Mouse (Mus musculus): Measurements from ENCODE around the gene Phactr3. TPM values are rescaled to one million over a fixed set of nuclear protein-coding genes. Genes with fewer than 3 reads are reported as not detected.

The Phactr3 gene
- total and polyA plus RNA-seq, 3 experiments: 0.39 to 1.3 (median 0.64) TPM

DNA sequence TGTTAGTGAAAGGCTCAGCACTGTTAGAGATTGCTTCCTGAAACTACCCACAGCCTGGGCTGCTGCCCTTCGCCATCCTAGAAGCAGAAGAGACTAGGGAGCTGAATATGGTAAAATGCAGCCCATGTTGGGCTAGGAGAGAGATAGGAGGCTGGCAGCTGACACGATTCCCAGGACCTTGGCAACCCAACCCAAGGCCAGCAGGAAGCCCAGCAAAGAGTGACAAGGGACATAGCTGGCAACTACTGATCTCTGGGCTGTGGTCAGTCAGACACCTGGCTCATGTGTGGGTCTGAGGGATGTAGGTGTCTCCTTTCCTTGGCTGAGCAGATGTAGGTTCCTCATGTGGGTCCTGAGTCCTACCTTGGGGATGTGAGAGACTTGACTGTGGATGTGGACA is 152.0 kb downstream of the Phactr3 start:
- intact Hi-C loops (cut with DNase I): no loop called here
- Histone ChIP-seq H3K36me3 (ENCODE audit: control insufficient read depth, insufficient read depth, low read length) (no peaks in the 10 kb centered on the region), H3K4me1 (ENCODE audit: control insufficient read depth, insufficient read depth, low read length) (no peaks in the 10 kb centered on the region), H3K9ac (ENCODE audit: low read depth, low read length) (no peak overlapping the region), H3K27ac (no peak overlapping the region), H3K4me3 (no peak overlapping the region), H3K79me2 (replicated peaks; ENCODE audit: control insufficient read depth, insufficient read depth, low read length) (no peaks in the 10 kb centered on the region), H3K27me3 (ENCODE audit: control insufficient read depth, insufficient read depth, low read length) (no peaks in the 10 kb centered on the region)
- 49% methylated on average over 2 of the region's 2 CpGs for WGBS
- no peak for TF ChIP-seq CTCF (IDR thresholded peaks at IDR 0.05)
- TF ChIP-seq EP300 (IDR thresholded peaks at IDR 0.05; ENCODE audit: insufficient read depth, low read depth, low read length): no peak
- no peak for TF ChIP-seq POLR2A (IDR thresholded peaks at IDR 0.05; ENCODE audit: insufficient read depth, low read depth, low read length)
- DNase-seq: no peak

DNA sequence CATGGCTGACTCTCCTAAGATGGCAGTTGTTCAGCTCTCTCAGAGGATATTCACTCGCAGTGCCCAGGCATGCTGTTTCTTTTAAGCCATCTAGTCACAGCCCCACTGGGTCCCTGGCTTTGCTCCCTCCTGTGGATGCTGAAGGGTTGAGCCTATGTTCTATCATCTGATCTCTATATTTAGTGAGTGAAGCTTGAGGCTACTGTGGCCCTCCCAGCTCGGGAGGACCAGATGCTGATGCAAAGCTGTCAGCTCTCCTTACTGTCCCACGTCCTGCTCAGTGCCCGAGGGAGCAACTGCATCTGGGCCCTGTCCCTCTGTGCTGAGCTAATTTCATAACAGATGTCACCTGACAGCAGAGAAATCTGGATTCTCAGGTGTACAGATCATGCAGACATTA is 153.6 kb downstream of the Phactr3 start:
- Histone ChIP-seq H3K27me3 (ENCODE audit: control insufficient read depth, insufficient read depth, low read length) (no peaks in the 10 kb centered on the region), H3K79me2 (replicated peaks; ENCODE audit: control insufficient read depth, insufficient read depth, low read length) (no peaks in the 10 kb centered on the region), H3K4me1 (ENCODE audit: control insufficient read depth, insufficient read depth, low read length) (no peaks in the 10 kb centered on the region), H3K36me3 (ENCODE audit: control insufficient read depth, insufficient read depth, low read length) (no peaks in the 10 kb centered on the region), H3K9ac (ENCODE audit: low read depth, low read length) (no peak overlapping the region), H3K4me3 (no peak overlapping the region), H3K27ac (no peak overlapping the region)
- intact Hi-C loops (cut with DNase I): no loop called here
- 59% methylated on average over 4 of the region's 4 CpGs for WGBS
- TF ChIP-seq CTCF (IDR thresholded peaks at IDR 0.05): no peak
- TF ChIP-seq EP300 (IDR thresholded peaks at IDR 0.05; ENCODE audit: insufficient read depth, low read depth, low read length): no peak
- no peak for TF ChIP-seq POLR2A (IDR thresholded peaks at IDR 0.05; ENCODE audit: insufficient read depth, low read depth, low read length)
- DNase-seq: no peak

DNA sequence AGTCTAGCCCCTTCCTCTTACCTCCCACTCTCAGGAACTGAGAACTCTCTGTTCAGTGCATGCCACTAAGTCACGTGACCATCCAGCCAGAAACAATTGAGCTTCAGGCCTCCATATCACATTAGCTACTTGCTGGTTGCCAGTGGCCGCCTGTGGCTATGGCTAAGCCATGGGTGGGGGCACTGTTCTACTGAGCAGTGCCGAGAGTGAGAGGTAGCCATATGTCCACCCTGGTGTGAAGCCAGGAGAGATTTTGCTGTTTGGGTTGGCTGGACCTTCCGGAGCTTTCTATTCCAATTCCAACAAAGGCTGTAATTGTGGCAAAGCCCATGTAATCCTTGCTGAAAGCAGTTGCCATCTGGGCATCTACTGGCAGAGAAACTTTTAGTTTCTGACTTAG is 155.4 kb downstream of the Phactr3 start:
- Histone ChIP-seq H3K9ac (ENCODE audit: low read depth, low read length) (no peak overlapping the region), H3K4me1 (ENCODE audit: control insufficient read depth, insufficient read depth, low read length) (no peaks in the 10 kb centered on the region), H3K27me3 (ENCODE audit: control insufficient read depth, insufficient read depth, low read length) (no peaks in the 10 kb centered on the region), H3K36me3 (ENCODE audit: control insufficient read depth, insufficient read depth, low read length) (no peaks in the 10 kb centered on the region), H3K79me2 (replicated peaks; ENCODE audit: control insufficient read depth, insufficient read depth, low read length) (no peaks in the 10 kb centered on the region), H3K27ac (no peak overlapping the region), H3K4me3 (no peak overlapping the region)
- TF ChIP-seq CTCF (IDR thresholded peaks at IDR 0.05): no peak
- no peak for TF ChIP-seq EP300 (IDR thresholded peaks at IDR 0.05; ENCODE audit: insufficient read depth, low read depth, low read length)
- no peak for TF ChIP-seq POLR2A (IDR thresholded peaks at IDR 0.05; ENCODE audit: insufficient read depth, low read depth, low read length)
- DNase-seq: no peak
- 58% methylated on average over 4 of the region's 4 CpGs for WGBS
- intact Hi-C loops (cut with DNase I): no loop called here

DNA sequence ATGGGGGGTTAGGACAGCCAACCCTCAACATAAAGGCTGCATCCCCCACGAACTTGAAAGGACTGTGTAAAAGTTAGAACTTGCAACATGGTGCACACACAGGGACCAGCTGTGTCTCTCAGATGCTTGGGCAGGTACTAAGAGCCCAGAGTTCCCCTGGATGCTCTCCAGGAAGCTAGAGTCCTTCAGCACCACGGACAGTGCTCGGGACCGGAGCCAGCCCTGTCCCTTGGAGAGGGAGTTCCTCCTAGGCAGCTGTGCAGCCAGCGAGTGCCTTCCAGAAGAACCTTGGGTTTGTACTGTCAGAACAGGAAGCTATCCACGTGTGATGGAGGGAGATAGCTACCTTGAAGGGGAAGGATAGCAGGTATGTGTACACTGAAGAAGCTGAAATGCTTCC is 158.4 kb downstream of the Phactr3 start:
- intact Hi-C loops (cut with DNase I): no loop called here
- H3K79me2 ChIP-seq (replicated peaks; ENCODE audit: control insufficient read depth, insufficient read depth, low read length): no peaks in the 10 kb centered on the region

DNA sequence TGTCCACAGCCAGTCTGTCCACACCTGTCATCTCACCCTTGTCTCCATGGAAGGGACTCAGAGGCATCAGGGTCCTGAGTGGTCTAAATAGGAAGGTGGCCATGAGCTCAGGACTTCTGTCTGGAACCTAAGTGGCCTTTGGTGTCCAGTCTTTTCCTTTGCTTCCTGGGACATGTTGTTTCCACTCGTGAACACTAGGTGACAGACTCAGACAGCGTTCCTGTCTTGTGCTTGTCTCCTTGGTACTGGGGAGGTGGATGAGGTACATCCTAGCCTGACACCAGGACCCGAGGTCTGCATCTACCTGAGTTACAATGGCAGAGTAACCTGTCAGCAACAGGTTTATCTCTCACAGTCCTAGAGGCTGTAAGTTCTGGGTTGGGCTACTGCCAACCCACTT is 162.4 kb downstream of the Phactr3 start:
- Histone ChIP-seq H3K9ac (ENCODE audit: low read depth, low read length) (no peak overlapping the region), H3K4me3 (no peak overlapping the region), H3K4me1 (ENCODE audit: control insufficient read depth, insufficient read depth, low read length) (no peaks in the 10 kb centered on the region), H3K27me3 (ENCODE audit: control insufficient read depth, insufficient read depth, low read length) (no peaks in the 10 kb centered on the region), H3K79me2 (replicated peaks; ENCODE audit: control insufficient read depth, insufficient read depth, low read length) (no peaks in the 10 kb centered on the region), H3K27ac (no peak overlapping the region), H3K36me3 (ENCODE audit: control insufficient read depth, insufficient read depth, low read length) (no peaks in the 10 kb centered on the region)
- no peak for TF ChIP-seq EP300 (IDR thresholded peaks at IDR 0.05; ENCODE audit: insufficient read depth, low read depth, low read length)
- peak; percentile 38 for TF ChIP-seq CTCF (IDR thresholded peaks at IDR 0.05)
- 38% methylated on average over 3 of the region's 3 CpGs for WGBS
- intact Hi-C loops (cut with DNase I): no loop called here
- no peak for DNase-seq

More for the DNA sequence above, 158.4 kb downstream of the Phactr3 start:
- peak; percentile 63 to 76 for DNase-seq
- no peak for TF ChIP-seq CTCF (IDR thresholded peaks at IDR 0.05)
- TF ChIP-seq POLR2A (IDR thresholded peaks at IDR 0.05; ENCODE audit: insufficient read depth, low read depth, low read length): no peak
- TF ChIP-seq EP300 (IDR thresholded peaks at IDR 0.05; ENCODE audit: insufficient read depth, low read depth, low read length): no peak
- H3K4me1 ChIP-seq (ENCODE audit: control insufficient read depth, insufficient read depth, low read length): no peaks in the 10 kb centered on the region
- WGBS: 4% methylated on average over 6 of the region's 6 CpGs
- no peak overlapping the region for H3K27ac ChIP-seq
- no peaks in the 10 kb centered on the region for H3K27me3 ChIP-seq (ENCODE audit: control insufficient read depth, insufficient read depth, low read length)
- H3K36me3 ChIP-seq (ENCODE audit: control insufficient read depth, insufficient read depth, low read length): no peaks in the 10 kb centered on the region
- no peak overlapping the region for H3K9ac ChIP-seq (ENCODE audit: low read depth, low read length)
- H3K4me3 ChIP-seq: no peak overlapping the region

DNA sequence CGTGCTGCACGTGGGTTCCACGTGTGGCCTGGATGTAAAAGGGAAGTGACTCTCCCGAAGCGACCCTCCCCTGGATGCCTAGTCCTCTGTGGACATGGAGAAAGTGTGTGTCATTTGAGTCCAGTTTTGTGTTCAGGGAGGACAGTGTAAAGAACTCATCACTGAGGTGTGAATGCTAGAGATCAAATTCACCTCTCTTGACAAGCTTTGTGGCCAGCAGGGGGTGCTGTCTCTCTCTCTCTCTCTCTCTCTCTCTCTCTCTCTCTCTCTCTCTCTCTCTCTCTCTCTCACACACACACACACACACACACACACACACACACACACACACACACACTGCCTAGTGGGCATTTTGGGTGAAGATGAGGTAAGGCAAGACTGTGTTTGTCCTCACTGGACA is 168.5 kb downstream of the Phactr3 start:
- no peaks in the 10 kb centered on the region for H3K27me3 ChIP-seq (ENCODE audit: control insufficient read depth, insufficient read depth, low read length)
- no peak for DNase-seq
- no peak overlapping the region for H3K9ac ChIP-seq (ENCODE audit: low read depth, low read length)
- H3K27ac ChIP-seq: no peak overlapping the region
- no peaks in the 10 kb centered on the region for H3K79me2 ChIP-seq (replicated peaks; ENCODE audit: control insufficient read depth, insufficient read depth, low read length)
- TF ChIP-seq POLR2A (IDR thresholded peaks at IDR 0.05; ENCODE audit: insufficient read depth, low read depth, low read length): no peak
- peak; percentile 42 for TF ChIP-seq CTCF (IDR thresholded peaks at IDR 0.05)
- TF ChIP-seq EP300 (IDR thresholded peaks at IDR 0.05; ENCODE audit: insufficient read depth, low read depth, low read length): no peak
- no peaks in the 10 kb centered on the region for H3K4me1 ChIP-seq (ENCODE audit: control insufficient read depth, insufficient read depth, low read length)
- WGBS: 74% methylated on average over 5 of the region's 5 CpGs
- intact Hi-C loops (cut with DNase I): no loop called here
- H3K36me3 ChIP-seq (ENCODE audit: control insufficient read depth, insufficient read depth, low read length): no peaks in the 10 kb centered on the region
- H3K4me3 ChIP-seq: no peak overlapping the region

Data from heart, adult 2 months (tissue).